Mouse (Mus musculus): ENCODE data around the gene Olfr76. TPM values are rescaled to one million over a fixed set of nuclear protein-coding genes. Genes with fewer than 3 reads are reported as not detected.
"Not testable (repeated sequence)": the region's sequence is repeated elsewhere in the genome, so short reads cannot be mapped to it uniquely, and the experiment has no call there.

Gene Olfr76
- not detected in 2 replicates for polyA plus RNA-seq (2012; rRNA removed)

DNA sequence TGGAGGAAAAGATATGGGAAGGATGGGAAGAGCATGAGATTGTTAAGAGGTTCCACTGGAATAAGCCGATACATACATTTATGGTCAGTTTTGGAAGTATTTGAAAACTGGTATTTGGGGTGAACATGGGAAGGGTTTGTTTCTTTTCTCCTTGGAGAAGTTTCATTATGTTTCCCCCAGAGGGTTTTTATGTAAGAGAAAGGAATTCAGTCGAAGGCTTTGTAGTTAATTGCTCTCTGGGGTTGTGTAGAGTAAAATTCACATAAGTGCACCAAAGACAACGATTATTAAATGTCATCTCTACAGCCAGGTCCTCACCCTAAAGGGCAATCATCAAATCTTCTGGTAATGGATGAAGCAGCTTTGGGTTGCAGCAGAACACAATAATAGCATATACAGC is at the start of gene Olfr76:
Gene Olfr76, minus strand, starts transcription at position 101 of the 400 bp plus-strand sequence.
- TF ChIP-seq CTCF (IDR thresholded peaks at IDR 0.05; ENCODE audit: borderline replicate concordance, insufficient read depth, low read depth, low read length) = no peak
- TF ChIP-seq POLR2A (IDR thresholded peaks at IDR 0.05; ENCODE audit: borderline replicate concordance, insufficient read depth, low read length) = no peak
- Histone ChIP-seq H3K4me3 (replicated peaks; ENCODE audit: insufficient read depth, low read depth, low read length) (no peak within 1 kb of the TSS), H3K27me3 (ENCODE audit: control insufficient read depth, insufficient read depth, low read length) (no peaks in the 10 kb centered on the region), H3K4me1 (ENCODE audit: control insufficient read depth, insufficient read depth, low read length) (no peaks in the 10 kb centered on the region), H3K27ac (ENCODE audit: insufficient read depth, low read length) (no peak within 1 kb of the TSS)
- 69% methylated on average over 3 of the region's 3 CpGs for WGBS
- DNase-seq = no peak

- not testable (repeated sequence) for H3K27me3 ChIP-seq (ENCODE audit: control insufficient read depth, insufficient read depth, low read length); DNase-seq; H3K4me1 ChIP-seq (ENCODE audit: control insufficient read depth, insufficient read depth, low read length); H3K4me3 ChIP-seq (replicated peaks; ENCODE audit: insufficient read depth, low read depth, low read length); H3K27ac ChIP-seq (ENCODE audit: insufficient read depth, low read length)
- WGBS = 40% methylated on average over 1 of the region's 1 CpGs
Measured at GRCm38 (mm10) chr19:12170062-12170599, 47.1 kb upstream of the Olfr76 start, which contains the start of gene Olfr1555-ps1. Gene Olfr1555-ps1 (minus strand): TSS chr19:12170112.

GRCm38 (mm10) chr19:12145452-12145851 is 22.4 kb upstream of the Olfr76 start:
- no peak overlapping the region for H3K4me3 ChIP-seq (replicated peaks; ENCODE audit: insufficient read depth, low read depth, low read length)
- H3K27ac ChIP-seq (ENCODE audit: insufficient read depth, low read length) = no peak overlapping the region
- WGBS = 28% methylated on average over 3 of the region's 3 CpGs

GRCm38 (mm10) chr19:12143356-12143755 is 20.4 kb upstream of the Olfr76 start:
- no peak overlapping the region for H3K4me3 ChIP-seq (replicated peaks; ENCODE audit: insufficient read depth, low read depth, low read length)
- WGBS = 3% methylated on average over 1 of the region's 1 CpGs
- H3K27me3 ChIP-seq (ENCODE audit: control insufficient read depth, insufficient read depth, low read length) = no peaks in the 10 kb centered on the region
- TF ChIP-seq POLR2A (IDR thresholded peaks at IDR 0.05; ENCODE audit: borderline replicate concordance, insufficient read depth, low read length) (no peak), CTCF (IDR thresholded peaks at IDR 0.05; ENCODE audit: borderline replicate concordance, insufficient read depth, low read depth, low read length) (no peak)
- DNase-seq = peak in 1 of 2 experiments; percentile 10
- H3K27ac ChIP-seq (ENCODE audit: insufficient read depth, low read length) = no peak overlapping the region
- no peaks in the 10 kb centered on the region for H3K4me1 ChIP-seq (ENCODE audit: control insufficient read depth, insufficient read depth, low read length)

More at GRCm38 (mm10) chr19:12145452-12145851, 22.4 kb upstream of the Olfr76 start:
- TF ChIP-seq POLR2A (IDR thresholded peaks at IDR 0.05; ENCODE audit: borderline replicate concordance, insufficient read depth, low read length) (no peak), CTCF (IDR thresholded peaks at IDR 0.05; ENCODE audit: borderline replicate concordance, insufficient read depth, low read depth, low read length) (no peak)
- Histone ChIP-seq H3K4me1 (ENCODE audit: control insufficient read depth, insufficient read depth, low read length) (no peaks in the 10 kb centered on the region), H3K27me3 (ENCODE audit: control insufficient read depth, insufficient read depth, low read length) (no peaks in the 10 kb centered on the region)
- DNase-seq = peak in 1 of 2 experiments; percentile 29

DNA sequence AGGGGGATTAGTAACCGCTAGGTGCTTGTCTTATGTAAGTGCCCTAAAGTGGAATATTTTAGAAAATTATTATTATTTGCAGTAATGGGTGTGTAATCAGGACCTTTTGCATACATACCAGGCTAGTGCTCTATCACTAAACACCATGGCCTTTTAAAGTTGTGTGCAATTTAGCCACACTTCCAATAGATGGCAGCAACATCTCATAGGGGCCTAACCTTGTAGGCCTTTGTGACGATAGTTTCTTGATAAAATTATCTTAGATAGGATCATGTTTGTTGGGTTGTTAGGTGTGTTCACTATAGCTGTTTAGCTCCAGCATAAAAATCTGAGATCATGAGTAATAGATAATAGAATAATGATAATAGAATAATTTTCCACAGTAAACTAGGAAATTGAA is 11.3 kb upstream of the Olfr76 start:
- Histone ChIP-seq H3K4me1 (ENCODE audit: control insufficient read depth, insufficient read depth, low read length) (no peaks in the 10 kb centered on the region), H3K27me3 (ENCODE audit: control insufficient read depth, insufficient read depth, low read length) (no peaks in the 10 kb centered on the region), H3K27ac (ENCODE audit: insufficient read depth, low read length) (no peak overlapping the region), H3K4me3 (replicated peaks; ENCODE audit: insufficient read depth, low read depth, low read length) (no peak overlapping the region)
- peak in 1 of 2 experiments; percentile 10 for DNase-seq
- 19% methylated on average over 2 of the region's 2 CpGs for WGBS
- TF ChIP-seq POLR2A (IDR thresholded peaks at IDR 0.05; ENCODE audit: borderline replicate concordance, insufficient read depth, low read length) (no peak), CTCF (IDR thresholded peaks at IDR 0.05; ENCODE audit: borderline replicate concordance, insufficient read depth, low read depth, low read length) (no peak)

GRCm38 (mm10) chr19:12116464-12116863 is 6.5 kb downstream of the Olfr76 start:
- no peak for DNase-seq
- Histone ChIP-seq H3K4me1 (ENCODE audit: control insufficient read depth, insufficient read depth, low read length) (no peaks in the 10 kb centered on the region), H3K27ac (ENCODE audit: insufficient read depth, low read length) (no peak overlapping the region), H3K27me3 (ENCODE audit: control insufficient read depth, insufficient read depth, low read length) (no peaks in the 10 kb centered on the region), H3K4me3 (replicated peaks; ENCODE audit: insufficient read depth, low read depth, low read length) (no peak overlapping the region)
- TF ChIP-seq CTCF (IDR thresholded peaks at IDR 0.05; ENCODE audit: borderline replicate concordance, insufficient read depth, low read depth, low read length) (no peak), POLR2A (IDR thresholded peaks at IDR 0.05; ENCODE audit: borderline replicate concordance, insufficient read depth, low read length) (no peak)
- 88% methylated on average over 3 of the region's 3 CpGs for WGBS

GRCm38 (mm10) chr19:12115797-12116196 is 7.2 kb downstream of the Olfr76 start, which contains the start of gene Olfr1428:
Gene Olfr1428 (minus strand): TSS chr19:12115897.
- 69% methylated on average over 1 of the region's 1 CpGs for WGBS
- TF ChIP-seq POLR2A (IDR thresholded peaks at IDR 0.05; ENCODE audit: borderline replicate concordance, insufficient read depth, low read length) = no peak
- TF ChIP-seq CTCF (IDR thresholded peaks at IDR 0.05; ENCODE audit: borderline replicate concordance, insufficient read depth, low read depth, low read length) = no peak
- H3K27ac ChIP-seq (ENCODE audit: insufficient read depth, low read length) = no peak within 1 kb of the TSS
- no peaks in the 10 kb centered on the region for H3K27me3 ChIP-seq (ENCODE audit: control insufficient read depth, insufficient read depth, low read length)
- H3K4me3 ChIP-seq (replicated peaks; ENCODE audit: insufficient read depth, low read depth, low read length) = no peak within 1 kb of the TSS
- DNase-seq = no peak
- H3K4me1 ChIP-seq (ENCODE audit: control insufficient read depth, insufficient read depth, low read length) = no peaks in the 10 kb centered on the region

GRCm38 (mm10) chr19:12113807-12114206 is 9.2 kb downstream of the Olfr76 start:
- 55% methylated on average over 1 of the region's 1 CpGs for WGBS
- Histone ChIP-seq H3K4me1 (ENCODE audit: control insufficient read depth, insufficient read depth, low read length) (no peaks in the 10 kb centered on the region), H3K4me3 (replicated peaks; ENCODE audit: insufficient read depth, low read depth, low read length) (no peak overlapping the region), H3K27me3 (ENCODE audit: control insufficient read depth, insufficient read depth, low read length) (no peaks in the 10 kb centered on the region), H3K27ac (ENCODE audit: insufficient read depth, low read length) (no peak overlapping the region)
- TF ChIP-seq POLR2A (IDR thresholded peaks at IDR 0.05; ENCODE audit: borderline replicate concordance, insufficient read depth, low read length) = no peak
- TF ChIP-seq CTCF (IDR thresholded peaks at IDR 0.05; ENCODE audit: borderline replicate concordance, insufficient read depth, low read depth, low read length) = no peak
- no peak for DNase-seq

All from cerebellum, adult 2 months (tissue).